Mouse (Mus musculus): ENCODE data around the gene Slc22a14. TPM values are rescaled to one million over a fixed set of nuclear protein-coding genes. Genes with fewer than 3 reads are reported as not detected.

Slc22a14 gene
- total and polyA plus RNA-seq, 2 experiments, result not detected

DNA sequence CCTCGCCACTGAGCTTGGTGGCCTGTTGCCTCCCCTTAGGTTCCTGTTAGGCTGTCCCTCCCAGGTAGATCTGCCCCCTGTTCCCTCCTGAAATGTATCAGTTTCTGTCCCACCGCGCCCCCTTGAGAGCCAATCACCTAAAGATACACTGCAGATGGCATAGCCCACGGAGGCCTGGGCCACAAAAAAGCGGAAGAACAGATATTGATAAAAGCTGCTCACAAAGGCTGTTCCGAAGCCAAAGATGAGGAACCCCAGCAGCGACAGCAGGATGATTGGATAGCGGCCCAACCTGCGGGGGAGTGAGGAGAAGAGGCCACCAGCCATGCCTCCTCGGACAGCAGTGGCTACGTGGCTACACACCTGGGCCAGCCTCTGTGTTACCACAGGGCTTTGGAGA, 186.1 kb downstream of the Slc22a14 start:
- Histone ChIP-seq H3K79me2 (ENCODE audit: control insufficient read depth, insufficient read depth, low read length) (no peaks in the 10 kb centered on the region), H3K27ac (replicated peaks; ENCODE audit: insufficient read depth, low read depth, low read length) (no peak overlapping the region), H3K36me3 (ENCODE audit: control insufficient read depth, insufficient read depth, low read length) (no peaks in the 10 kb centered on the region), H3K4me1 (ENCODE audit: control insufficient read depth, insufficient read depth, low read length) (no peaks in the 10 kb centered on the region; the same call in 1 of the 2 replicates), H3K9ac (ENCODE audit: low read depth, low read length) (no peak overlapping the region), H3K4me3 (ENCODE audit: insufficient read depth, low read depth, low read length) (no peak overlapping the region), H3K27me3 (ENCODE audit: control insufficient read depth, insufficient read depth, low read length) (no peaks in the 10 kb centered on the region)
- TF ChIP-seq POLR2A (IDR thresholded peaks at IDR 0.05; ENCODE audit: extremely low read depth, insufficient read depth, low read length) (no peak), CTCF (IDR thresholded peaks at IDR 0.05; ENCODE audit: low read depth, low read length) (no peak)
- 97% methylated on average over 11 of the region's 11 CpGs for WGBS
- no peak for DNase-seq (ENCODE audit: extremely low read depth, low read depth, low spot score)

DNA sequence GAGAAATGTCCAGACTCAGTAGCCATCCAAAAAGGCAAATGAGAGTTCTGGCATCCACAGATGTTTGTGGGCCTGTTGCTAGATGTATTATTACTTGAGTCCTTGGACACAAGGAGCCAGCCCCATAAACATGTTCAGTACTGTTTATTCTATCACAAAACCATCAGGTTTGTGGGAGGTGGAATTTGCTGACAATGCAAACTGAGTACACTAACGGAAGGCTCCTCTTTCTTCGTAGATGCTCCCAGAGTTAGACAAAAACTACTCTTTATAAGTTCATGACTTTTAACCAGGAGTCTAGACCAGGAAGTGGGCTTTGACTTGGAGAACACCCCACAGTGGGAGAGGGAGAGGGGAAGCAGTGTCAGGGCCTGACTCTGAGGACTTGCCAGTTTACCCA, 197.7 kb downstream of the Slc22a14 start:
- H3K36me3 ChIP-seq (ENCODE audit: control insufficient read depth, insufficient read depth, low read length), result no peaks in the 10 kb centered on the region
- no peak for DNase-seq (ENCODE audit: extremely low read depth, low read depth, low spot score)
- 90% methylated on average over 2 of the region's 2 CpGs for whole genome bisulfite sequencing
- H3K4me1 ChIP-seq (ENCODE audit: control insufficient read depth, insufficient read depth, low read length), result peaks cover 8% of the 10 kb centered on the region
- no peak overlapping the region for H3K27ac ChIP-seq (replicated peaks; ENCODE audit: insufficient read depth, low read depth, low read length)
- no peak overlapping the region for H3K9ac ChIP-seq (ENCODE audit: low read depth, low read length)
- no peaks in the 10 kb centered on the region for H3K79me2 ChIP-seq (ENCODE audit: control insufficient read depth, insufficient read depth, low read length)
- no peaks in the 10 kb centered on the region for H3K27me3 ChIP-seq (ENCODE audit: control insufficient read depth, insufficient read depth, low read length)
- H3K4me3 ChIP-seq (ENCODE audit: insufficient read depth, low read depth, low read length), result no peak overlapping the region
- TF ChIP-seq CTCF (IDR thresholded peaks at IDR 0.05; ENCODE audit: low read depth, low read length) (no peak), POLR2A (IDR thresholded peaks at IDR 0.05; ENCODE audit: extremely low read depth, insufficient read depth, low read length) (no peak)

DNA sequence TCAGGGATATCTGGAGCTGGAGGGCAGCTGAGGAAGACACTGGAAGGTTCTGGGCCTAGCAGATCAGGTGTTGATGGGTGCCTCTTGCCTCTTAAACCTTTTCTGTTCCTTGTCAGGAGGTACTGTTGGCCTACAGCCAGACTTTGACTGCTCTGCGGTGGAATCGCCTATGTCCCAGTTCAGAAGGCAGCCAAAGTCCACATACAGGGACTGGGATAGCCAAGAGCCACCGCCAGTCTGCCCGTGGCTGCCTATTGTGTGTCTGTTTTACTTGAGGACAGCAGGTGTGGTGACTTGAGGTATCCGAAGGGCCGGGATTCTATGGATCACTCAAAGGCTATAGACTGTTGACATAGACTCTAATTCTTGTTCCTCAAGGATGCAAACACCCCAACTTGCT, 199.8 kb downstream of the Slc22a14 start:
- DNase-seq (ENCODE audit: extremely low read depth, low read depth, low spot score), result peak; percentile 97
- WGBS, result 18% methylated on average over 6 of the region's 6 CpGs

DNA sequence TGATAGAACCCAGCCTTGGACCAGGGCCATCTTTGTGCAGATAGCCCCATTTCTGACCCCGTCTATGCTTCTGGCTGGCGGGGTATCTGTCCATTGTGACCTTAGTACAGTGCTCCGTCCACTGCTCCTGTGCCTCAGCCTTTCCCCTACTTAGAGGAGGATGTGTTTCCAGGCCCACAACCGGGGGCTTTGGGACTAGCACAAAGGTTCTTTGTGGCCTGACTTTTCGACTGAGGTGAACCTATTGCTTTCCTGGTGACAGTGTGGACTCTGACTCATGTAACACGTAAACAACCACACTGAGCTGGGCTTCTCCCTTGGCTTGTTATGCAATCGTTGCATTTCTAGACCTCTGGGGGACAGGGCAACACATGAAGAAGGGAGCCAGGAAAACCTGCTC, 200.6 kb downstream of the Slc22a14 start:
- Histone ChIP-seq H3K4me1 (ENCODE audit: control insufficient read depth, insufficient read depth, low read length) (peaks cover 19% of the 10 kb centered on the region), H3K9ac (ENCODE audit: low read depth, low read length) (no peak overlapping the region), H3K79me2 (ENCODE audit: control insufficient read depth, insufficient read depth, low read length) (no peaks in the 10 kb centered on the region), H3K36me3 (ENCODE audit: control insufficient read depth, insufficient read depth, low read length) (no peaks in the 10 kb centered on the region), H3K27me3 (ENCODE audit: control insufficient read depth, insufficient read depth, low read length) (no peaks in the 10 kb centered on the region), H3K4me3 (ENCODE audit: insufficient read depth, low read depth, low read length) (no peak overlapping the region), H3K27ac (replicated peaks; ENCODE audit: insufficient read depth, low read depth, low read length) (peak overlapping the region; percentile 95)
- TF ChIP-seq POLR2A (IDR thresholded peaks at IDR 0.05; ENCODE audit: extremely low read depth, insufficient read depth, low read length) (no peak), CTCF (IDR thresholded peaks at IDR 0.05; ENCODE audit: low read depth, low read length) (no peak)
- peak; percentile 100 for DNase-seq (ENCODE audit: extremely low read depth, low read depth, low spot score)
- 19% methylated on average over 7 of the region's 7 CpGs for WGBS

More for the DNA sequence above, 199.8 kb downstream of the Slc22a14 start:
- H3K9ac ChIP-seq (ENCODE audit: low read depth, low read length), result peak overlapping the region; percentile 51
- no peaks in the 10 kb centered on the region for H3K27me3 ChIP-seq (ENCODE audit: control insufficient read depth, insufficient read depth, low read length)
- no peaks in the 10 kb centered on the region for H3K79me2 ChIP-seq (ENCODE audit: control insufficient read depth, insufficient read depth, low read length)
- peak overlapping the region; percentile 8; the same call in 1 of the 2 replicates for H3K4me3 ChIP-seq (ENCODE audit: insufficient read depth, low read depth, low read length)
- H3K27ac ChIP-seq (replicated peaks; ENCODE audit: insufficient read depth, low read depth, low read length), result peak overlapping the region; percentile 95
- no peaks in the 10 kb centered on the region for H3K36me3 ChIP-seq (ENCODE audit: control insufficient read depth, insufficient read depth, low read length)
- H3K4me1 ChIP-seq (ENCODE audit: control insufficient read depth, insufficient read depth, low read length), result peaks cover 14% of the 10 kb centered on the region
- TF ChIP-seq POLR2A (IDR thresholded peaks at IDR 0.05; ENCODE audit: extremely low read depth, insufficient read depth, low read length) (no peak), CTCF (IDR thresholded peaks at IDR 0.05; ENCODE audit: low read depth, low read length) (peak; percentile 21; the same call in 1 of the 2 replicates)

DNA sequence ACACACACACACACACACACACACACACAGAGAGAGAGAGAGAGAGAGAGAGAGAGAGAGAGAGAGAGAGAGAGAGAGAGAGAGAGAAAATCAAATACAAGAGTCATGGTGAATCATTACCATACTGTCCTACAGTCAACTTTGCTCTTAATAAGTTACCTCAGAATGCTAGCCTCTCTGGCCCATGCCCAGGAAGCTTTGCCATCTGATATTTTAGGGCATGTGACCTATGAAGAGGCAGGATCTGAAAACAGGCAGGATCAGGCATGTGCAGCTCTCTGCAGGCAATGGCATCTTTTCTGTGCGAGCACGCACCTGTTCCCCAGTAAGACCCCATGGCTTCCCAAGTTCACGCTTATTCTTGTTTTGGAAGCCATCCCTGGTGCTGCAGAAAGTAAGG, 204.7 kb downstream of the Slc22a14 start:
- no peaks in the 10 kb centered on the region for H3K79me2 ChIP-seq (ENCODE audit: control insufficient read depth, insufficient read depth, low read length)
- DNase-seq (ENCODE audit: extremely low read depth, low read depth, low spot score), result peak; percentile 99
- H3K4me1 ChIP-seq (ENCODE audit: control insufficient read depth, insufficient read depth, low read length), result peaks cover 33% of the 10 kb centered on the region
- no peaks in the 10 kb centered on the region for H3K27me3 ChIP-seq (ENCODE audit: control insufficient read depth, insufficient read depth, low read length)
- H3K9ac ChIP-seq (ENCODE audit: low read depth, low read length), result peak overlapping the region; percentile 18; the same call in 1 of the 2 replicates
- no peaks in the 10 kb centered on the region for H3K36me3 ChIP-seq (ENCODE audit: control insufficient read depth, insufficient read depth, low read length)
- WGBS, result 25% methylated on average over 3 of the region's 3 CpGs
- H3K4me3 ChIP-seq (ENCODE audit: insufficient read depth, low read depth, low read length), result no peak overlapping the region
- TF ChIP-seq CTCF (IDR thresholded peaks at IDR 0.05; ENCODE audit: low read depth, low read length) (no peak), POLR2A (IDR thresholded peaks at IDR 0.05; ENCODE audit: extremely low read depth, insufficient read depth, low read length) (no peak)
- peak overlapping the region; percentile 80 for H3K27ac ChIP-seq (replicated peaks; ENCODE audit: insufficient read depth, low read depth, low read length)

- no peak for DNase-seq (ENCODE audit: extremely low read depth, low read depth, low spot score)
- Histone ChIP-seq H3K4me3 (ENCODE audit: insufficient read depth, low read depth, low read length) (no peak within 1 kb of the TSS), H3K79me2 (ENCODE audit: control insufficient read depth, insufficient read depth, low read length) (no peaks in the 10 kb centered on the region), H3K36me3 (ENCODE audit: control insufficient read depth, insufficient read depth, low read length) (peaks cover 13% of the 10 kb centered on the region), H3K4me1 (ENCODE audit: control insufficient read depth, insufficient read depth, low read length) (peaks cover 34% of the 10 kb centered on the region), H3K27ac (replicated peaks; ENCODE audit: insufficient read depth, low read depth, low read length) (peak within 1 kb of the TSS; percentile 80), H3K9ac (ENCODE audit: low read depth, low read length) (no peak within 1 kb of the TSS), H3K27me3 (ENCODE audit: control insufficient read depth, insufficient read depth, low read length) (no peaks in the 10 kb centered on the region)
- whole genome bisulfite sequencing, result 74% methylated on average over 4 of the region's 4 CpGs
- TF ChIP-seq POLR2A (IDR thresholded peaks at IDR 0.05; ENCODE audit: extremely low read depth, insufficient read depth, low read length) (no peak), CTCF (IDR thresholded peaks at IDR 0.05; ENCODE audit: low read depth, low read length) (no peak)
Measured at GRCm38 (mm10) chr9:119158861-119159260, 206.5 kb downstream of the Slc22a14 start, which contains the start of gene Gm47289. TSS of gene Gm47289 (plus strand) at chr9:119159161.
